Mouse (Mus musculus) CH12.LX (cell line): ENCODE measurements at regions not wholly inside any gene's neighbourhood (a gene's known extent, or its start where the extent isn't known, plus 50 kb on each side); places are given as distances from the start of the nearest gene placed in this dataset.

ENCODE experiments used
- DNase-seq: peaks from one replicate; pipeline ENCODE4 v3.0.0-alpha.2; 2013; ENCODE audit errors: extremely low read depth
- H3K27ac ChIP-seq: 2 replicates; pipeline ENCODE4 v1.5.1; 2012; ENCODE audit warnings: low read depth, mild to moderate bottlenecking, control low read depth, moderate library complexity; ENCODE audit not compliant: insufficient read depth
- H3K27me3 ChIP-seq: replicated peaks from 2 replicates; pipeline ENCODE3; 2012; ENCODE audit warnings: inconsistent platforms
- H3K36me3 ChIP-seq, 2 experiments: replicated peaks in 1 of 2; 2 replicates each; pipeline versions ENCODE3 to v1.6.1; 2012; ENCODE audit warnings: inconsistent platforms in 1 of 2, low read length in 1 of 2, mild to moderate bottlenecking in 1 of 2, mixed read lengths in 1 of 2, moderate library complexity in 1 of 2; ENCODE audit not compliant: control insufficient read depth in 1 of 2, insufficient read depth in 1 of 2
- H3K4me1 ChIP-seq, 2 experiments: 2 replicates each; pipeline ENCODE4 v1.6.1; 2012; ENCODE audit warnings: inconsistent platforms in 1 of 2, moderate library complexity in 1 of 2; ENCODE audit not compliant: insufficient read depth in 2 of 2, control insufficient read depth in 1 of 2
- H3K4me2 ChIP-seq: 2 replicates; pipeline ENCODE4 v1.6.1; 2012; ENCODE audit warnings: low read depth, mild to moderate bottlenecking, control low read depth; ENCODE audit not compliant: poor library complexity, insufficient read depth, severe bottlenecking
- H3K4me3 ChIP-seq, 3 experiments: fragments of 150-350 bp in 1 of 3; sonication (generic) in 1 of 3; replicated peaks in 1 of 3; 2 replicates each; pipeline versions ENCODE3 to v1.5.1; 2011 to 2012; ENCODE audit warnings: low read depth in 2 of 3, low read length in 2 of 3, mild to moderate bottlenecking in 2 of 3, moderate library complexity in 2 of 3, control low read depth in 1 of 3, improper control_type of control experiment in 1 of 3, inconsistent platforms in 1 of 3, mixed read lengths in 1 of 3; ENCODE audit not compliant: poor library complexity in 1 of 3
- H3K79me2 ChIP-seq: replicated peaks from 2 replicates; pipeline ENCODE4 v1.6.1; 2012; ENCODE audit warnings: mild to moderate bottlenecking, moderate library complexity; ENCODE audit not compliant: control insufficient read depth, poor library complexity, insufficient read depth, severe bottlenecking; ENCODE audit errors: extremely low read depth
- H3K9ac ChIP-seq: 2 replicates; pipeline ENCODE4 v1.6.1; 2012; ENCODE audit warnings: low read depth, mild to moderate bottlenecking, control low read depth, moderate library complexity; ENCODE audit not compliant: insufficient read depth
- H3K9me3 ChIP-seq: replicated peaks from 2 replicates; pipeline ENCODE3; 2012; ENCODE audit warnings: low read length, inconsistent platforms, mixed read lengths
- CHD1 ChIP-seq: IDR thresholded peaks from 2 replicates; pipeline ENCODE4 v1.6.1; 2012; ENCODE audit warnings: low read depth, low read length, improper control_type of control experiment, inconsistent platforms
- CHD2 ChIP-seq: IDR thresholded peaks from 2 replicates; pipeline ENCODE4 v1.6.1; 2011; ENCODE audit warnings: low read length, improper control_type of control experiment
- E2F4 ChIP-seq: IDR thresholded peaks from 2 replicates; pipeline ENCODE4 v1.6.1; 2011; ENCODE audit warnings: low read depth, low read length, improper control_type of control experiment; ENCODE audit not compliant: insufficient replicate concordance
- ELF1 ChIP-seq: IDR thresholded peaks from 2 replicates; pipeline ENCODE4 v1.6.1; 2014; ENCODE audit warnings: low read depth, mild to moderate bottlenecking, inconsistent platforms, low read length, improper control_type of control experiment
- ETS1 ChIP-seq: conservative IDR thresholded peaks from 2 replicates; pipeline ENCODE4 v1.6.1; 2012; ENCODE audit warnings: low read depth, mild to moderate bottlenecking, inconsistent platforms, low read length, improper control_type of control experiment, moderate library complexity
- GABPA ChIP-seq: IDR thresholded peaks from 2 replicates; pipeline ENCODE4 v1.6.1; 2012; ENCODE audit warnings: low read depth, low read length, improper control_type of control experiment, inconsistent platforms; ENCODE audit not compliant: insufficient replicate concordance
- HCFC1 ChIP-seq: IDR thresholded peaks from 2 replicates; pipeline ENCODE4 v1.6.1; 2012; ENCODE audit warnings: low read depth, mild to moderate bottlenecking, inconsistent platforms, low read length, improper control_type of control experiment
- IRF4 ChIP-seq: IDR thresholded peaks from 2 replicates; pipeline ENCODE4 v1.6.1; 2014; ENCODE audit warnings: low read depth, mild to moderate bottlenecking, inconsistent platforms, low read length, improper control_type of control experiment
- JUN ChIP-seq: IDR thresholded peaks from 2 replicates; pipeline ENCODE4 v1.6.1; 2011; ENCODE audit warnings: low read depth, mild to moderate bottlenecking, low read length, improper control_type of control experiment, moderate library complexity; ENCODE audit not compliant: insufficient read depth
- JUND ChIP-seq: conservative IDR thresholded peaks from 2 replicates; pipeline ENCODE4 v1.6.1; 2011; ENCODE audit warnings: low read depth, low read length, improper control_type of control experiment
- KAT2A ChIP-seq: IDR thresholded peaks from 2 replicates; pipeline ENCODE4 v1.6.1; 2012; ENCODE audit warnings: low read length, improper control_type of control experiment, inconsistent platforms; ENCODE audit not compliant: insufficient replicate concordance
- MAFK ChIP-seq: IDR thresholded peaks from 2 replicates; pipeline ENCODE4 v1.6.1; 2011; ENCODE audit warnings: low read length, improper control_type of control experiment; ENCODE audit not compliant: insufficient replicate concordance
- MAX ChIP-seq: IDR thresholded peaks from 2 replicates; pipeline ENCODE4 v1.6.1; 2011; ENCODE audit warnings: low read length, improper control_type of control experiment
- MAZ ChIP-seq: IDR thresholded peaks from 2 replicates; pipeline ENCODE4 v1.6.1; 2012; ENCODE audit warnings: low read depth, mild to moderate bottlenecking, inconsistent platforms, low read length, improper control_type of control experiment, moderate library complexity
- MXI1 ChIP-seq: IDR thresholded peaks from 2 replicates; pipeline ENCODE4 v1.6.1; 2011; ENCODE audit warnings: mild to moderate bottlenecking, low read depth, low read length, improper control_type of control experiment
- NELFE ChIP-seq: IDR thresholded peaks from 2 replicates; pipeline ENCODE4 v1.6.1; 2011; ENCODE audit warnings: low read depth, low read length, improper control_type of control experiment
- PAX5 ChIP-seq: IDR thresholded peaks from 2 replicates; pipeline ENCODE4 v1.6.1; 2012; ENCODE audit warnings: low read length, inconsistent platforms, mixed read lengths
- POLR2A ChIP-seq: IDR thresholded peaks from 2 replicates; pipeline ENCODE4 v1.6.1; 2011; ENCODE audit warnings: low read depth, mild to moderate bottlenecking, improper control_type of control experiment, low read length
- RAD21 ChIP-seq: IDR thresholded peaks from 2 replicates; pipeline ENCODE4 v1.6.1; 2011; ENCODE audit warnings: low read depth, mild to moderate bottlenecking, low read length, improper control_type of control experiment, moderate library complexity
- RCOR1 ChIP-seq: conservative IDR thresholded peaks from 2 replicates; pipeline ENCODE4 v1.6.1; 2012; ENCODE audit warnings: low read depth, mild to moderate bottlenecking, inconsistent platforms, low read length, improper control_type of control experiment
- SMC3 ChIP-seq: IDR thresholded peaks from 2 replicates; pipeline ENCODE4 v1.6.1; 2011; ENCODE audit warnings: low read depth, low read length, improper control_type of control experiment
- TBP ChIP-seq: conservative IDR thresholded peaks from 2 replicates; pipeline ENCODE4 v1.6.1; 2011; ENCODE audit warnings: low read depth, low read length, improper control_type of control experiment
- TCF12 ChIP-seq: IDR thresholded peaks from 2 replicates; pipeline ENCODE4 v1.6.1; 2014; ENCODE audit warnings: low read depth, mild to moderate bottlenecking, inconsistent platforms, low read length, improper control_type of control experiment
- UBTF ChIP-seq: IDR thresholded peaks from 2 replicates; pipeline ENCODE4 v1.6.1; 2012; ENCODE audit warnings: low read depth, mild to moderate bottlenecking, inconsistent platforms, low read length, improper control_type of control experiment, moderate library complexity
- USF1 ChIP-seq: IDR thresholded peaks from 2 replicates; pipeline ENCODE4 v1.6.1; 2014; ENCODE audit warnings: low read depth, mild to moderate bottlenecking, inconsistent platforms, low read length, improper control_type of control experiment
- ZC3H11A ChIP-seq: IDR thresholded peaks from 2 replicates; pipeline ENCODE4 v1.6.1; 2012; ENCODE audit warnings: low read depth, mild to moderate bottlenecking, inconsistent platforms, low read length, improper control_type of control experiment
- ZKSCAN1 ChIP-seq: IDR thresholded peaks from 2 replicates; pipeline ENCODE4 v1.6.1; 2012; ENCODE audit warnings: low read depth, inconsistent platforms, low read length, improper control_type of control experiment, borderline replicate concordance
- dilution Hi-C: fragments of 300-500 bp; cut with MboI; formaldehyde crosslinking; loops from 2 replicates; pipeline ENCODE4 v1.14.3; 2020; ENCODE audit warnings: low sequenced_read_pairs; ENCODE audit not compliant: extremely low pct_unique_long_range_greater_than_20kb, extremely low pct_ligation_motif_present
- in situ Hi-C: fragments of 300-500 bp; cut with MboI; formaldehyde crosslinking; loops from 3 replicates; pipeline ENCODE4 v1.14.3; 2019; ENCODE audit warnings: low sequenced_read_pairs, low pct_ligation_motif_present, low pct_unique_long_range_greater_than_20kb, mixed read lengths

DNA sequence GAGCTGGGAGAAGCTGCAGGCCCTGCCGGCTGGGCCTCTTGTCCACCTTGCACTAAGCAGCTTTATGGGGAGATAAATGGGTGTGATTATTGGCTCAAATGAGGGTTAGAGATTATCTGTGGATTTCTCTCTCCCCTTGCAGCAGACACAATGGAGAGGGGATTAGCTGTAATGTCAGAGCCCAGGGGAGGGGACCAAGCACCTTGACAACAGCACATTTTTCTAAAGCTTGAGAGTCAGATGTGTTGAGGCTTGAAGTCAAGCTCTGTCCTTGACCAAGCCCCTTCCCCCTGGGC, 74.9 kb upstream of the Cplx2 start:
- H3K9ac ChIP-seq = no peak overlapping the region
- dilution Hi-C loops = no loop called here
- DNase-seq = no peak

DNA sequence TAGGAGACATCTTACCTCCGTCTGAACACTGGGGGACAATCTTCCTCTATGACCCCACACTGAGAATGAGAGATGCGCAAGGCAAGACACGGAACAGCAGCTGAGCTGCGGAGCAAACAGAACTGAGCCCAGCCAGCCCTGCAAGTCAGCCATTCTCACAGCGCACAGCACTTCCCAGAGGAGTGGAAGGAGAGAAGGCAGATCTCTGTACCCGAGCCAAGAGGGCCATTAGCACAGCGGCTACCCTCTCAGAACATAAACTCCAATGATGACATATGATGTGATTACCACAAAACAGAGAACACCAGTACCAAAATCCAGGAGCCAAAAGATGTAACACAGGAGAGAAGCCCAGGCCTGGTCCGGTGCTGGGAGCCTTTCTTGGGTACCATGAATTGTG, 72.3 kb upstream of the Cplx2 start:
- H3K36me3 ChIP-seq = no peaks in the 10 kb centered on the region
- TF ChIP-seq USF1 (no peak), TCF12 (no peak), MXI1 (no peak), ETS1 (no peak), UBTF (no peak), ZC3H11A (no peak), CHD1 (no peak), MAZ (no peak), MAFK (no peak), ZKSCAN1 (no peak), SMC3 (no peak), MAX (no peak), KAT2A (no peak), RCOR1 (no peak), E2F4 (no peak), CHD2 (no peak), GABPA (no peak)
- no peak for DNase-seq
- H3K4me3 ChIP-seq = no peak overlapping the region
- no peaks in the 10 kb centered on the region for H3K9me3 ChIP-seq
- H3K9ac ChIP-seq = no peak overlapping the region
- no peak overlapping the region for H3K4me2 ChIP-seq
- H3K27ac ChIP-seq = no peak overlapping the region
- in situ Hi-C loops = no loop called here
- no peaks in the 10 kb centered on the region for H3K79me2 ChIP-seq
- peaks cover 2 to 17% of the 10 kb centered on the region in 2 experiments; a peak in 3 of 4 replicates for H3K4me1 ChIP-seq
- H3K27me3 ChIP-seq = peaks cover 52% of the 10 kb centered on the region
- dilution Hi-C loops = no loop called here

More for the DNA sequence above, 74.9 kb upstream of the Cplx2 start:
- Histone ChIP-seq H3K4me1 (peaks cover 1 to 5% of the 10 kb centered on the region in 2 experiments; a peak in 2 of 4 replicates), H3K27me3 (peaks cover 38% of the 10 kb centered on the region), H3K4me2 (no peak overlapping the region), H3K27ac (no peak overlapping the region), H3K36me3 (no peaks in the 10 kb centered on the region), H3K4me3 (no peak overlapping the region), H3K79me2 (no peaks in the 10 kb centered on the region), H3K9me3 (no peaks in the 10 kb centered on the region)
- in situ Hi-C loops = no loop called here
- no peak for TF ChIP-seq JUND
- TF ChIP-seq ELF1 = no peak
- TF ChIP-seq CHD1 = no peak
- no peak for TF ChIP-seq PAX5
- TF ChIP-seq IRF4 = no peak
- TF ChIP-seq POLR2A = no peak
- TF ChIP-seq MAZ = no peak
- no peak for TF ChIP-seq MAFK
- no peak for TF ChIP-seq HCFC1
- TF ChIP-seq RCOR1 = no peak
- no peak for TF ChIP-seq TCF12
- TF ChIP-seq JUN = no peak
- no peak for TF ChIP-seq NELFE
- no peak for TF ChIP-seq RAD21
- no peak for TF ChIP-seq KAT2A
- no peak for TF ChIP-seq TBP
- no peak for TF ChIP-seq ZC3H11A
- TF ChIP-seq ETS1 = no peak
- no peak for TF ChIP-seq USF1
- TF ChIP-seq, all 38 proteins: peak for 0
